Mouse (Mus musculus): Measurements from ENCODE around the gene Ube2e2. TPM values are rescaled to one million over a fixed set of nuclear protein-coding genes. Genes with fewer than 3 reads are reported as not detected.

Ube2e2 gene
- total RNA-seq (2021): 10 to 100 TPM; 32.0 to 45.3 TPM
- polyA plus RNA-seq (2012; rRNA removed): 80.4 and 92.3 TPM in 2 replicates
- long read RNA-seq, partial matches to known transcripts: 1 of 4 reads
- long read RNA-seq, other reads (novel, unspliced or antisense): 3 of 4 reads

DNA sequence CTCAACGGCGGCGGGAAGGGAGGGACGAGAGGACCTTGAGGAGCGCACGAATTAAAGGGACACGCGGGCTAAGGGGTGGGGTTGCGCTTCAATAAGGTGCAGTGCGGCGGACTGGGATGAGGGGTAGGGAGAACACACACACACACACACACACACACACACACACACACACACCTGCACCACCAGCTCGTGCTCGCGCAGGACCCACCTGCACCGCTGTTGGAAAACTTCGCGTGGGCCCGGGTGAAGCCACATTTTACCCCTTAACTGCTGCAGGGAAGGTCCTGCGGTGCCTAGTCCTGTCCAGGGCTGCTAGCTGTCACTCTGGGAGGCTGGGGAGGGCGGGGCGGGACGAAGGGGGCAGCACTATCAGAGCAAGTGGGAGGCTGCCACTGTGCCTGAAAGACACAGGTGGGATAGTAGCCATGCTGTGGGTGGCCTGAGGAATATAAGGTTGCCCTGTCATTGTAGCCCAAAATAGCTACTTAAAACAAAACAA lies at the start of gene Ube2e2:
TSS of gene Ube2e2 (minus strand) at position 321 of the 499 bp plus-strand sequence.
- DNase-seq: no peak

DNA sequence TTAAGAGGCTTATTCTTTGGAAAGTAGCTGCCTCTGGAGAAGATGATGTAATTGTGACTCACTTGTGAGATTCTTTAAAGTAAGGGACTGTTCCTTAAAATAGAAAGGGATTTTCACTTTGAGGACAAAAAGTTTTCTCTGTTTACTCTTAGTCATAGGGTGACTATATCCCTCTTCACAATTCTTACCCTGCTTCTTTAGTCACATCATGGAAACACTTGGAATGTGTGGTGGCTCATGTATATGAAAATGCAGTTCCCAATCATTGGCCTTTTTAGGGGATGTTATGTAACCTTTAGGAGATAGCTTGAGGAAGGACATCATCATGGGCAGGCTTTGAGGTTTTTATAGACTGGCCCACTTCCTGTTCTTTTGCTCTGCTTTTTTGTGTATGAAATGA lies 46.0 kb upstream of the Ube2e2 start:
- DNase-seq: no peak

DNA sequence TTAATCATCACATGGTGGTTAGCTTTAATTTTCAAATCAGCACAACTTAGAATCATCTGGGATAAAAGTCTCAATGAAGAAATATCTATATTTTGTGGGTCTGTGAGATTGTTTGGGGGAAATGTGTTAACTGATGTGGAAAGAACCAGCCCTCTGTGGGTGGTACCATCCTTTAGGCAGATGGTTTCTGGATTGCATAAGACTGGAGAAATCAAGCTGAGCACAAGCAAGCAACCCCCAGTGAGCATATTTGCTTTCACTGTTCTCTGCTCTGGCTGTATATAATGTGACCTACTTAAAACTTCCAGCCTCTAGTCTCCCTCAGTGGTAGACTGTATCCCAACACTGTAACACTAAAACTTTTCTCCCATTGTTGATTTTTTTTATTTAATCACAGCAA lies 9.5 kb upstream of the Ube2e2 start:
- no peak for DNase-seq

DNA sequence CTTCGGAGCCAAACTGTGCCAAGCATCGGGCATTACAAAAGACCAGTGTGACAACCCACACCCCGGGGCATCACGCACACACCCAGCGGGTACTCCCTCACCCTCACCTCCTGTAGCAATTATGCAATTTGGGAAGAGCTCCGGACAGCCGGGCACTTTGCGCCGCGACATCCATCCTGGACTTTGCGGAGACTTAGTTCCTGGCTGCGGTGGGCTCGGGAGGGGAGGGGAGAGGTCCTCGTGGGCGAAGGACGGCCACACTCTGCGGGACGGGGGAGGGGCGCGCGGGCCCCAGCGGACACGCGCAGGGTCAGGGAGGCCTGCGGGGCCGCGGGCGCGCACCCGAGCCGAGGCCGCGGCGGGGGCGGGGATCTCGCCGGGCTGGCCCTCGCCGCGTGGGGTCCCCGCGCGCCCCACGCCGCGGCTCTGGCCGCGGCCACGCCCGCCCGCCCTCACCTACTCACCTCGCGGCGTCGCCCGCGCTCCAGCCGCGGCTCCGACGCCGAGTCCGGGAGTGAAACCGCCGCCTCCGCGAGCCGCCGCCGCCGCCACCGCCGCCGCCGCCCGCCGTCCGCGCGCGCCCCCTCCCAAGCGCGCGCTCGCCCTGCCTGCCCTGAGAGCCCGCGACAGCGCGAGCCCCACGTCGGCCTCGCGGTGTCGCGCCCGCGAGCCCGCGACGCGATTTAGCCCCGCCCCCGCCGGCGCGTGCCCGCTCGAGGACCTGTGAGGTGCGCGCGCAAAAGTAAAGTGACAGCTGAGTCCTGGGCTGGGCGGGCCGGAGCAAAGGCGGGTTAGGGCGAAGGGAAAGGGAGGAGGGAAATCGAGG lies 733 bp downstream of the Ube2e2 start:
- DNase-seq: peak; percentile 95

DNA sequence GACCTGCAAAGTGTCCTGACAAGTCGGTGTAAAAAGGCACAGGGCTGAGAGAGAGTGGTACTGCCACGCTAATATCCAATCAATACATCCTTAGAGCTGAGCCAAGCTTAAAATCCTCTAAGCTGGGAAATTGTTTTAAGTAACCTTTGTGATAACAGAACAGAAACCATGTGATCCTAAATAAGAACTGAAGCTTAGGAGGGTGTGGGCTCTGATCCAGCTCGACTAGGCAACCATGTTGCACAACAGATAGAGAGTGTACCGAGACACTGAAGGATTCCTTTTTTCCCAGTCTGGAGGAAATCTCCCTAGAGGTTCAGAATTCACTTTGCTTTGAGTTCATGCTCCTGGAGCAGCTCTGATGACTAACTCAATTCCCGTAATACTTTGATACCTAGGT lies 4.5 kb downstream of the Ube2e2 start:
- peak; percentile 5 for DNase-seq

DNA sequence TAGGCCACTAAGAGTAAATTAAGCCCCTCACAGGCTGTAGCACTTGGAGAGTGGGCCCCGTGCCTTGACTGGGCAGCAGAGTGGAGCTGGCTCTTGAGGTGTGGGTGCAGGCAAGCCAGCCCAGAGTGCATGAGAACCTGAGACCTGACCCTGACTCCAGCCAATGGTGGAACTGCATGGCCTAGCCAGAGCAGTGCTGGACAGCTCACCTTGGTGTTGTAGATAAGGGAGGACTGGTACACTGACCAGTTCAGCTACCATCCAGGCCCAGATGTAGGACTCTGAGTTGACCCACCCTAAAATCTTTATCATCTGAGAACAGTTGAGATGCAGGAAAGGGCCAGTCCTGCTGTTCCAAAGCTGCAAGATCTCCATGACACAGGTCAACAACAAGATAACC lies 11.6 kb downstream of the Ube2e2 start:
- no peak for DNase-seq

DNA sequence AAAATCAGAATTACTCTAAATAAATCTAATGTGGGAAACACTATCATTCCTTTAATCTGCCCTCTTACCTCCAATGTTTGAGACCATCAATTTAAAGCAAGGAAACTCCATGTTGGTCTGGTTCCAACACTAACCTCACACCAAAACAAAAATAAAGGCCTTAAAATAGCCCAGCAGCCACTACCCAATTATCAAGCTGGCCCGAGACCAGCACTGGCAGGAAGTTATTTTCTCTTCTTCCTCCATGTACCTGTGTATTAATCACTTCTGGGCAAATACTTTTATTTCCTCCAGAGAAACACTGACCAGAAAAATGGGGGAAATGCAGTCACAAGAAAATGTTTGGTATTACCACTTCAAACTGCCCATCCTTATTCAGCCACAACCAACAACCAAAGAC lies 23.4 kb downstream of the Ube2e2 start:
- DNase-seq: no peak

DNA sequence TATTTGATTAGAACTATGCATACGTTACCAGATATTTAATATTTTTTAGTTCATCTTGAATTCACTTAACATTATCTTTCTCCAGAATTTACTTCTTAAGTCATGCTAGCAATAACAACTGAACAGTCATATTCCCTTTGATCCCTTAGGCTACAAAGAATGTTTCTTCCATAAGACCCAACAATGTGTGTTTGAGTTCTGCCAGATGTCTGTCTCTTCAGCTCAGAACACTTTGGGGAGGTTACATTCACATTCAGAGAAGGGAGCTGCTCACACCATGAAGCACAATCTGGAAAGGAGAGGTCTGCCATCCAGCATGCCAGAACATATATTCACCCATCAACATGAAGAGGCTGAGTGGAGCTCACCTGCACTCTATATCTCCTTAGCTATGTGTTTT lies 65.4 kb downstream of the Ube2e2 start:
- DNase-seq: no peak

DNA sequence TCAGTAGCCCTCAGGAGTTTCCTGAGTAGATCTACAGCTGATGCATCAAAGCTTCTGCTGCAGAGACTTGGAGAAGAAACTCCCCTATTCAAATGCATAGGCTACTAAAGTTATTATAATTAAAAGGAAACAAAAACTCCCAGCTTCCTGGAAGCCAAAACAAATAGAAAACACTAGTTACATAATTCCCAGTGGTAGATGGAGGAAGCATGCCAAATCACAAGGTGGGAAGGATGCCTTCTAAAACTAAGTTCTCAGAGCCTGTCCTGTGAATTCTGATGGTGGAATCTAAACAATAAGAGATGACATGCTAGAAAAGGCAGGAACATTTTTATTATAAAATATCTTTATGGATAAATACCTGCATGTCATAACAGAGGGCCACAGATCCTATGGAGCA lies 67.3 kb downstream of the Ube2e2 start:
- no peak for DNase-seq

DNA sequence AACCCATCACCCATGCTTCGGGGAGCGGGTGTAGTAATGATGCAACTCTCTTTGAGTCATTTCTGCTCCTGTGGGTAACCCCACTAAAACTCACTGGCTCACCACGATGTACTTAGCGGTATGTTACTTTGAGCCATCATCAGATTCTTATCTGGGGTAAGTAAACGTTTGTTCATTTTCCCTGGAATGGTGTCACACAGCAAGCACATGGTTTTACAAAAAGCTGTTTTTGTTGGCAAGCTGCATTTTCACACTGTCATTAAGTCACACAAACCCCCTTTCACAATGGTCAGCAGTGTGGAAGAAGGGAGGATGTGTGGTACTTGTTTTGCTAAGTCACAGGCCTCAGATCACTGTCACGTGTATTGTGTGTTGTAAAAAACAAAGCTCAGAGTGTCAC lies 73.4 kb downstream of the Ube2e2 start:
- DNase-seq: no peak

DNA sequence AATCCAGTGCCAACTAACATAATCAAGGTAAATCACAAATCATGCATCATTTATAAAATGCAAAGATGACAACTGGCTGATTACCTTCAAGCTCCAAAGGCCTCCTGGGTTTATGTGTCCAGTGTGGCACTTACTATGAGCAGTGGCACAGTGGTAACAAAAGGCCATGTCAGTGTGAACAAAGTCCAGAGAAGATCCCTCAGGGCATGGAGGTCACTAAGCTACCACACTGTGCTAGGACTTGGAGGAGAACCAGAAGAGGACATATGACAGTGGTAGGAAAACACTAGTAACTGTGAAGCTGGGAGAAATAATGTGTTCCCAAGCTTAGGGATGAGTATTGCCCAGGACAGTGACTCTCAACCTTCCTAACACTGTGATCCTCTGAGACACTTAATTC lies 97.2 kb downstream of the Ube2e2 start:
- no peak for DNase-seq

DNA sequence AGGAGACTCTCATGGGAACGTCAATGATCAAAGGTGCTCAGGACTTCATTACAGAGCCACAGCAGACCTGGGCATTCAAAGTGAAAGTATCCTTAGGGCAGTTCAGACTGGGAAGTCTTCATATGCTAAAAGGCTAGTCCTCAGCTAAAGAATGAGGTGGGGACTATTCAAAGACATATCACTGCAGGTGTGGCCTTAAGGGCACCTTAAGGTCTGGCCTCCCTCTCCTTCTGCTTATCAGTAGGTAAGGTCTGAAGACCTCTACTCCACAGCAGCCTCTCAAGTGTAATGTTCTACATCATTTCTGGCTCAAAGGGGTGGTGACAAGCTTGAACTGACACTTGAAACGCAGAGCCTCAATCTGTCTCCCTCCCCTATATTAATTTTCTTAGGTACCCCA lies 98.3 kb downstream of the Ube2e2 start:
- DNase-seq: no peak

DNA sequence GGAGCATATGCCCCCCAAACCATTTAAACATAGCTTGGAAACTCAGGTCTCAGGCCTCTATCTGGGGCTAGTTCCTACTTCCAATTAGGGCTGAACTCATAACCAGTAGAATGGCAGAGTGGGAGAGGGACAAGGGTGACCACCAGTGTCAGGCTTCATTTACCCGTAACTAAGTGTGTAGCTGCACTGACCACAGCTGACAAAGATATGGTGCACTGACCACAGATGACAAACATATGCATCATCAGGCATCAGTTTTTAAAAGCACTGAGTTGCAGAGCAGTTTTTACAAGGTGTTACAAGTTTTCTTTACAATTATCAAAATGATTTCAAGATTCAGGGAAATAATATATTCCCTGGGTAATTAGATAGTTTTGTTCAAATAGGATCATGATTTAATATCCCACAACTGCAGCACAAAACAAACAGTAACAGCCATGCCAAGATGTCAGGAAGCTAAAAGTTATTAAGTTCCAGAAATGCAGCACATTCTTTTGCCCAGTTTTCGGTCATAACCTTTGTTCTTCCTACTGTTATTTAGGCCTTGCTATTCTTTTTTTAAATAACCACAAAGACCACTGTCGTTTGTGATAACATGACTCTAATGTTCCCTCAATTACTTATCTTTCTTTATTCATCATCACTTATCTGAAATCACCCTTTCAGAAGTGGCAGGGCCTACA lies 114.9 kb downstream of the Ube2e2 start:
- no peak for DNase-seq

DNA sequence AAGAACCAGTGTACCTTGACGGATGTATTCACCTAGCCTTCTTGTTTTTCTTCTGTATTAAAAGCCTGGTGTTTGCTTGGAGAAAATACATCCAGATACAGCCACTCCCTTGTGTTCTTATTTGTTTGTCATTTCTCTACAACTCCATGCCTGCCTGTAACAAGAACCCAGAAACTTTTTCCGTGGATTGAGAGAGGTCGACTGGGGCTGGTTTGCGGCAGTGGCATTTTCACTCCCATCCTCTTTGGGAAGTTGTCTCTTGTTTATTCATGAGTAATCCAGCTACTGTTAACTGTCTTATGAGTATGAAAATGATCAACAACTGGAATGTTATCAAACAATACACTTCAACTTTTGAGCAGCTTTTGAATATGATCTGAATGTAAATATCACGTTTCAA lies 115.8 kb downstream of the Ube2e2 start:
- DNase-seq: no peak

DNA sequence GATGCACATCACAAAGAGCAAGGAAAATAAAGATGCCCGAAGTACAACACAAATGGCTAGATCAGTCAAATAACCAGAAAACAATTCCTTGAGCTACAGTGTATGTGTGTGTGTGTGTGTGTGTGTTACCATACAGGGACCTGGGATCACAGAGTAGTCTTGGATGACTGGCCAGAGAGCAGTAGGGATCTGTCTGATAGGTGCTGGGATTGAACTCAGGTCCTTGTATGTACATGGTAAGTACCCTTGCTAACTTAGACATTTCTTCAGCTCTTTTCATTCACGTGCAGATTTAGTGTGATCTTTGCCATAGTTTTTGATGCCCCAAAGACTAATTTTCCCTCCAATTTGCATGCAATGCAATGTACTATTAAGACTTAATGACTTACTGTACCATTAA lies 117.9 kb downstream of the Ube2e2 start:
- no peak for DNase-seq

DNA sequence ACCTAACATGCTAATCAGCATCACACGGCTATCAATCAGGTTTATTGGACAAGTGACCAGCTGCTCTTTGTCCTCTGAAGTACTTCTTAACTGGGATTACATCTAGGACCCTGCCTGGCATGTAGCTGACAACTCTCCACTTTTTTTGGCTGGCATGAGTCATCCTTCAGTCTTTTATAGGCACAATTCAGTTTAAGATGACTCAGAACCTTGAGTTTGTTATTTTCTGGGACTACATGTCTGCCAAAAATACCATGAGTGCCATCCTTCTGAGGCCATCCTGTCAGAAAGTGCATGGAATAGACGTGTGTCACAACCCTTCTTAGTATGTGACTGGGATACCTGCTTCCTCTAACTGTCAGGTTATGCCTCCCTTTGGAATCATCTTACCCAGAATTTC lies 120.3 kb downstream of the Ube2e2 start:
- peak; percentile 46 for DNase-seq

DNA sequence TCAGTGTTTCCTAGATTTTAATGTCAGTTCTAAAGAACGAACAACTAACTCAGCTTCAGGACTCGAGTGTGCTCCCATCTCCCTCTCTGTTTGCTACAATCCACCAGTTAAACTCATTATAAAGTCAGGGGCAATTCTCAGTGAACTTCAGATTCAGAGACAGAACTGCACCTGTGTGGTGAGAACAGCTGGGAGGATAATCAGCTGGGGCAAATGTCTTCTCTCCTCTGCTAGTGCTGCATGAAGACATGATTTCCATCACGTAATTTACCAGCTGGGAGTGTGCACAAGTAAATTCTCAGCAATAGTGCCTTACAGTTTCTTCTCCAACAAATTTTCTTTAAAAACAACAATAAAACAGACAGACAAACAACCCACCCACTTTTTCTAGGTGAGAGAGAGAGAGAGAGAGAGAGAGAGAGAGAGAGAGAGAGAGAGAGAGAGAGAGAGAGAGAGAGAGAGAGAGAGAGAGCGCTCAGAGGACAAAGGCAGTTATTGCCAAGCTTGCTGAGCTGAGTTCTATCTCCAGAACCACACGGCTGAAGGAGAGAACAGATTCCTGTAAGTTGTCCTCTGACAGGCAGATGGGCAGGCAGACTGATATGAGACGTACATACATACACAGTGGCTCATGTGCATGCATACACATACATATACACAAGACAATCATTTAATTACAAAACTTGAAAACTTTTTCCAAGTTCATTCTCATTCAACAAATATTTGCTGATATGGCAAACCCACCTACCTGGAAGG lies 134.3 kb downstream of the Ube2e2 start:
- no peak for DNase-seq

DNA sequence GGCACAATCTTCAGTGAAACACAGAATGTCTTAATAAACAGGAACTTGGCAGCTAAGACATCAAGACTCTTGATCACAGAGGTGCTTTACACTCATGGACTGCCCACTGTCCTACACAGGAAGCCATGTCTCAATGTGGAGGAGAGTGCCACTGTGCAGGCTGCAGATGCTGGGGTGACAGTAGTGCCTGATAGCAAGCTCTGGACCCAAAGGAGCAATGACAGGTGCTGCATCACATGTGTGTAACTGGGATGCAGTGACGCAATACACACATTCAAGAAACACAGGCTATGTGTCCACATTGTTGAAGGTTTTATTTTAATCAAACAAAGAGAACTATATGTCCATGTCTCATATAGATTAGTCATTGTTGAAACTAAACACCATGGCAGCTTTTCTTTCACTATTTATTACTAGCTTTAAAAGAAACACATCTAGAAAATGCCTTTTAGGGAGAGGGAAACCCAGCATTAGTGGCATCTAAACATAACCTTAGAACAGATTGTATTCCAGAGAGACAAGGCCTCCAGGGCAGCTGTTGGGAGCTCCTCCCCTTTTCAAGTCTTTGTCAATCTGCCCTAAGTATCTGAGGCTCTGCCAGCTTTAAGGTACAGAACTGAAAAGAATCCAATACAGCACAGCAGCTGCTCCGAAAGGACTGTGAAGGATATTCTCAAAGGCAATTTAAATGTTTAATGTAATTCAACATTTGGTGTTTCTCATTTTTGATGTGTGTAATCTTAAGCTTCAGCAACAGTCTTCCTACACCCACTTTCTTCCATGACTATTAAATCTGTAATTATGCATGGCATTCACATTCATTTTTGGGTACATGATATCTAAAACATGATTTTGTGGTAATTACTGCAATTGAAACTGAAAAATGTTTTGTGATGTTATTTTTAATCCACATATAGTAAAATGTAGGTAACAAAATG lies 135.2 kb downstream of the Ube2e2 start:
- no peak for DNase-seq

DNA sequence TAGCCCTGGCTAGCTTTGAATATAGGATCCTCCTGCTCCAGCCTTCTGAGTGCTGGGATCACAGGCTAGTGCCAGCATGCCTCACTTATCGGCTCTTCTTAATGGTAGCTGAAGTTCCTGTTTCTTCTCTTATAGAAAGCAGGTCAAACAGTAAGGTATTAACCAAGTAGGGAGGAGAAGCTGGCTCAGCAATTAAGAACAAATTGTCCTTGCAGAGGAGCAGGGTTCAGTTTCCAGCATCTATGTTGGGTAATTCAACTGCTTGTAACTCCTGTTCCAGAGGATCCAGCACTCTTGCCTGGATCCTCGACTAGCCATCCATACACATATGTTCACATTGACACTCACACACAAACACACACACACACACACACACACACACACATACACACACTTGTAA lies 136.1 kb downstream of the Ube2e2 start:
- DNase-seq: no peak

DNA sequence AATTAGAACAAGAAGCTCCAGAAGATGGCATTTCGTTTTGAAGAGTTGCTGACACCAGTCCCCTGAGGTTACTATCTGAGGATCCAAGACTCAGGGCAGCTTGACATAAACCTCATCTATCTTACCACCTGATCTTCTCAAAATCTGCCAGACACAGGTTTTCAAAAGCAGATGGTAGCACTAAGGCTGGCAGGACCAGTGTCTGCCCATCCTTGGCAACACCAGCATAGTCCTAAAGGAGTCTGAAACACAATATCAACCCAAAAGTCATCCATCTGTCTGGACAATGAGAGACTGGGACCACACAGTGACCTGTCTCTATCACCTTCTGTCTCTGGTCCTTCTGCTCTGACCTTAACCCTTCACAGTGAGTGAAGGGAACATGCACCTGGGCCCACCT lies 138.7 kb downstream of the Ube2e2 start:
- DNase-seq: no peak

DNA sequence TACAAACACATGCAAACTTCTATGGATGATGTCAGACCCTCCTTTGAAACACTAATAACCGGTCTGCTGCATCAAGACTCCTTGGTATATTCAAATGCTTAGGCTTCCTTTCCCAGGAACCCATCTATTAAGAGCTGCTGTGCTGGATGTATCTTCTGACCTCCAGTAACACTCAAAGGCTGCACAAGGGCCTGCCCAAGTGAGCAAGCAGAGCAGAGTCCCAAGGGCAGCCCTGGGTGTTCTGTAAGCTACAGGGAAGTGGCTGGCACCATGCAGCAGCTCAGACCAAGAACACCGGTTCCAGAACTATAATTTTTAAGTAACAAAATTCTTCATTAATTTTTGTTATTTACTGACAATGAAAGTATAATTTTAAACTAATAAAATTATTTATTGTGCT lies 139.5 kb downstream of the Ube2e2 start:
- DNase-seq: no peak

Data from adrenal gland, adult 2 months (tissue).